Mouse (Mus musculus) frontal cortex, postnatal 10 days (tissue): ENCODE measurements around the gene Lyrm1.

Experiments used
- DNase-seq, 2 experiments: peaks; one replicate each; pipeline ENCODE4 v3.0.0; 2022; ENCODE audit warnings: low spot score in 2 of 2, mixed read lengths in 1 of 2

Gene Lyrm1

GRCm38 (mm10) chr7:119965205-119965604 lies 69.5 kb downstream of the Lyrm1 start:
- DNase-seq = no peak

GRCm38 (mm10) chr7:119965651-119966395 lies 70.2 kb downstream of the Lyrm1 start:
- DNase-seq = no peak

- no peak for DNase-seq
Measured at GRCm38 (mm10) chr7:119969320-119969719, 73.7 kb downstream of the Lyrm1 start.

- no peak for DNase-seq
Measured at GRCm38 (mm10) chr7:119974214-119974613, 78.6 kb downstream of the Lyrm1 start.

- DNase-seq = no peak
Measured at GRCm38 (mm10) chr7:119976256-119976655, 80.6 kb downstream of the Lyrm1 start.

GRCm38 (mm10) chr7:119977574-119977973 lies 81.9 kb downstream of the Lyrm1 start:
- DNase-seq = no peak

- DNase-seq = no peak
Measured at GRCm38 (mm10) chr7:119978576-119978975, 82.9 kb downstream of the Lyrm1 start.

GRCm38 (mm10) chr7:119980170-119980569 lies 84.5 kb downstream of the Lyrm1 start:
- no peak for DNase-seq

- DNase-seq = no peak
Measured at GRCm38 (mm10) chr7:119985279-119985912, 89.7 kb downstream of the Lyrm1 start.

- DNase-seq = no peak
Measured at GRCm38 (mm10) chr7:119997066-119997465, 101.4 kb downstream of the Lyrm1 start.
